In genomic region chr1:189343301-189344251, GRCm38 (mm10) we compare ENCODE assay signal across 8 mouse cellular contexts. TPM values are rescaled to one million over a fixed set of nuclear protein-coding genes. Genes with fewer than 3 reads are reported as not detected.
DNase-seq lines count a peak whose midpoint lies in the region; ATAC-seq and TF ChIP-seq lines count a peak whose summit lies in the region.

No protein-coding gene starts in this region.

- H3K9ac ChIP-seq in embryonic facial prominence, embryonic 11.5 days (replicated peaks; ENCODE audit: low read length): peak overlapping the region; percentile 86
- H3K9ac ChIP-seq in heart, embryonic 12.5 days: peak overlapping the region; percentile 69

- no peak for TF ChIP-seq CTCF in lung, adult 2 months (IDR thresholded peaks at IDR 0.05; ENCODE audit: insufficient read depth, low read length)

- no peaks in the 10 kb centered on the region for H3K36me3 ChIP-seq in embryonic facial prominence, embryonic 11.5 days (replicated peaks; ENCODE audit: control insufficient read depth, insufficient read depth, low read depth, low read length)
- no peaks in the 10 kb centered on the region for H3K36me3 ChIP-seq in heart, embryonic 12.5 days

- peak overlapping the region; percentile 57 for H3K4me3 ChIP-seq in embryonic facial prominence, embryonic 11.5 days (ENCODE audit: low read depth, low read length)
- peak overlapping the region; percentile 66 for H3K4me3 ChIP-seq in heart, embryonic 12.5 days
- H3K4me3 ChIP-seq in lung, adult 2 months (replicated peaks; ENCODE audit: extremely low read depth, low read depth, low read length): peak overlapping the region; percentile 35

- WGBS in embryonic facial prominence, embryonic 11.5 days: 1% methylated on average over 67 of the region's 82 CpGs
- 2% methylated on average over 77 of the region's 82 CpGs for WGBS in heart, embryonic 12.5 days
- 3% methylated on average over 78 of the region's 82 CpGs for WGBS in lung, adult 2 months

- H3K9me3 ChIP-seq in embryonic facial prominence, embryonic 11.5 days (replicated peaks; ENCODE audit: control insufficient read depth, low read length): no peaks in the 10 kb centered on the region
- H3K9me3 ChIP-seq in heart, embryonic 12.5 days (replicated peaks): no peaks in the 10 kb centered on the region

- peaks cover 9% of the 10 kb centered on the region for H3K27me3 ChIP-seq in embryonic facial prominence, embryonic 11.5 days (ENCODE audit: control insufficient read depth, insufficient read depth, low read length)
- peaks cover 38% of the 10 kb centered on the region for H3K27me3 ChIP-seq in heart, embryonic 12.5 days (replicated peaks)

- no peak overlapping the region for H3K27ac ChIP-seq in embryonic facial prominence, embryonic 11.5 days (replicated peaks; ENCODE audit: low read depth, low read length)
- no peak overlapping the region for H3K27ac ChIP-seq in heart, embryonic 12.5 days (ENCODE audit: poor library complexity, severe bottlenecking)

- H3K4me1 ChIP-seq in embryonic facial prominence, embryonic 11.5 days (ENCODE audit: control insufficient read depth, insufficient read depth, low read length): no peaks in the 10 kb centered on the region
- H3K4me1 ChIP-seq in heart, embryonic 12.5 days (replicated peaks): peaks cover 15% of the 10 kb centered on the region
- no peaks in the 10 kb centered on the region for H3K4me1 ChIP-seq in lung, adult 2 months (ENCODE audit: control insufficient read depth, insufficient read depth, low read length)

- TF ChIP-seq POLR2A in lung, adult 2 months (IDR thresholded peaks at IDR 0.05; ENCODE audit: borderline replicate concordance, extremely low read depth, low read depth, low read length): no peak

- peak; percentile 22 to 29 for DNase-seq in urinary bladder, adult 18-20 months (ENCODE audit: low spot score in 2 of 2)
- DNase-seq in urinary bladder, postnatal 36 days (ENCODE audit: low spot score in 2 of 2): no peak
- DNase-seq in embryonic facial prominence, embryonic 11.5 days (ENCODE audit: low spot score): peak; percentile 55
- DNase-seq in layer of hippocampus, adult 8-10 months (ENCODE audit: low spot score in 2 of 2): peak; percentile 29 to 32
- peak; percentile 35 for DNase-seq in lung, adult 2 months
- peak; percentile 40 for DNase-seq in retina, embryonic 14.5 days (ENCODE audit: low spot score)
- no peak for DNase-seq in thymus, postnatal 25 days

- peak overlapping the region; percentile 98 for H3K4me2 ChIP-seq in embryonic facial prominence, embryonic 11.5 days (ENCODE audit: low read depth, low read length)
- H3K4me2 ChIP-seq in heart, embryonic 12.5 days: peak overlapping the region; percentile 100

- peak; percentile 76 for ATAC-seq in embryonic facial prominence, embryonic 11.5 days (replicated peaks; ENCODE audit: insufficient number of reproducible peaks, low FRiP score, low TSS enrichment, low read depth)
- peak; percentile 47 for ATAC-seq in heart, embryonic 12.5 days (ENCODE audit: insufficient number of reproducible peaks, low FRiP score)

RNA-seq across cellular contexts. Expression of gene Kcnk2, which starts 58.5 kb away (rescaled TPM):
- 6.1 and 6.2 TPM in 2 replicates for polyA plus RNA-seq in embryonic facial prominence, embryonic 11.5 days (2014; fragmentation: Nextera tagmentation; extraction: Ambion mirVana)
- 0.45 and 0.90 TPM in 2 replicates for polyA plus RNA-seq in heart, embryonic 12.5 days (2016; fragmentation: Nextera tagmentation; extraction: Ambion mirVana)
- 10 to 100 TPM; 38.1 to 39.9 (median 39.1) TPM for total RNA-seq in layer of hippocampus, adult 8-10 months (2022)
- polyA plus RNA-seq in lung, adult 2 months (2012; rRNA removed): 15.0 and 19.0 TPM in 2 replicates

Comparison
In these comparisons a context has a peak if more than half of its experiments do, and no peak if none do; other contexts are left out.
1. DNase-seq: peak in urinary bladder, adult 18-20 months (2 of 2), embryonic facial prominence, embryonic 11.5 days (single experiment), layer of hippocampus, adult 8-10 months (2 of 2), lung, adult 2 months (single experiment) and retina, embryonic 14.5 days (single experiment); none in urinary bladder, postnatal 36 days (0 of 2) and thymus, postnatal 25 days (single experiment).
2. Peak in every context shown above with its lines, with median percentiles within 50 percentile points of each other: H3K4me3 ChIP-seq.